Mouse (Mus musculus) forebrain, embryonic 15.5 days (tissue): Measurements from ENCODE around the gene Psmb5. TPM values are rescaled to one million over a fixed set of nuclear protein-coding genes. Genes with fewer than 3 reads are reported as not detected.

ENCODE experiments used
- ATAC-seq: fragments of 200-750 bp; cut with Nextera tagmentation; replicated peaks from 2 replicates; pipeline ENCODE4 v1.8.0; 2017; ENCODE audit warnings: mild to moderate bottlenecking, moderate TSS enrichment, moderate library complexity
- H3K27ac ChIP-seq: fragments of 300-500 bp; sonication (generic); replicated peaks from 2 replicates; pipeline ENCODE4 v1.5.1; 2015; ENCODE audit warnings: mild to moderate bottlenecking, inconsistent platforms
- H3K27me3 ChIP-seq: fragments of 300-500 bp; sonication (generic); 2 replicates; pipeline ENCODE4 v1.6.1; 2015; ENCODE audit warnings: inconsistent platforms
- H3K36me3 ChIP-seq: fragments of 300-500 bp; sonication (generic); 2 replicates; pipeline ENCODE4 v1.6.1; 2015; ENCODE audit warnings: mild to moderate bottlenecking, inconsistent platforms
- H3K4me1 ChIP-seq: fragments of 300-500 bp; sonication (generic); 2 replicates; pipeline ENCODE4 v1.6.1; 2015; ENCODE audit warnings: inconsistent platforms
- H3K4me2 ChIP-seq: fragments of 300-500 bp; sonication (generic); replicated peaks from 2 replicates; pipeline ENCODE4 v1.6.1; 2015; ENCODE audit warnings: mild to moderate bottlenecking, inconsistent platforms
- H3K4me3 ChIP-seq: fragments of 300-500 bp; sonication (generic); 2 replicates; pipeline ENCODE4 v1.5.1; 2015; ENCODE audit warnings: mild to moderate bottlenecking, inconsistent platforms
- H3K9ac ChIP-seq: fragments of 300-500 bp; sonication (generic); replicated peaks from 2 replicates; pipeline ENCODE4 v1.6.1; 2015; ENCODE audit warnings: mild to moderate bottlenecking, inconsistent platforms
- H3K9me3 ChIP-seq: fragments of 300-500 bp; sonication (generic); 2 replicates; pipeline ENCODE4 v1.6.1; 2016; ENCODE audit warnings: inconsistent platforms
- WGBS: fragments of 180-500 bp; shearing (Covaris S2); methylation state at CpG from one replicate; pipeline ENCODE4 v1.1.7; 2015; ENCODE audit warnings: mixed read lengths; 5-methylcytosine and 5-hydroxymethylcytosine counted together
- polyA plus RNA-seq: library from polyadenylated mRNA; unstranded; fragments of >200 nt; fragmentation: Nextera tagmentation; extraction: Ambion mirVana; gene quantifications from 2 replicates; pipeline ENCODE4 v1.2.1, GENCODE M21; 2015

Gene Psmb5
- polyA plus RNA-seq, 1 experiment from 2014 or later, result 430 TPM

GRCm38 (mm10) chr14:54579638-54580037 is 38.2 kb downstream of the Psmb5 start:
- H3K4me3 ChIP-seq, result no peak overlapping the region
- H3K4me2 ChIP-seq, result no peak overlapping the region
- 0 out of 2 replicates have a peak, but pooled peaks cover 5% of the 10 kb centered on the region for H3K36me3 ChIP-seq
- no peak overlapping the region for H3K27ac ChIP-seq
- 88% methylated on average over 7 of the region's 7 CpGs for WGBS
- no peak overlapping the region for H3K9ac ChIP-seq
- peaks cover 34% of the 10 kb centered on the region for H3K4me1 ChIP-seq
- no peak for ATAC-seq
- H3K9me3 ChIP-seq, result no peaks in the 10 kb centered on the region
- peaks cover 5% of the 10 kb centered on the region; the same call in 1 of the 2 replicates for H3K27me3 ChIP-seq

DNA sequence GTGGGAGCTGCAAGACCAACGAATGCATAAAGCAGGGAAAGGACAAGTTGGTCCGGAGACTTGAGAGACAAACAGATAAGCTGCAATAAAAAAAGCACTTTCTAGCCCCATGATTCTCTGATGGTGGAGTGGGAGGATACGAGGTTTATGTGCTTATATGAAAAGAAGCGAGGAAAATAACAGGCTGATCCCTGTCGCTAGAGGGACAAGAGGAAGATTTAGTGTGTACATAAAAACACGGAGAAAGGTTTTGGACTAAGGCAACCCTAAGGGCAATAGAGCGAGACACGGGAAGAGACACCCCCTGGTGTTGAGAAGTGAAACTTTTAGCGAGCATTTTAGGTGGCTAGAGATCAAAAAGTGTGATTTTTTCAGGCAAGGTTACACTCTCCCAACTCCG is 39.8 kb downstream of the Psmb5 start:
- no peak for ATAC-seq
- WGBS, result under 1% methylated on average over 10 of the region's 10 CpGs
- Histone ChIP-seq H3K4me1 (peaks cover 50% of the 10 kb centered on the region), H3K4me2 (peak overlapping the region; percentile 94), H3K36me3 (no peaks in the 10 kb centered on the region), H3K27me3 (peaks cover 5% of the 10 kb centered on the region; the same call in 1 of the 2 replicates), H3K9ac (peak overlapping the region; percentile 63), H3K27ac (peak overlapping the region; percentile 75), H3K9me3 (no peaks in the 10 kb centered on the region), H3K4me3 (peak overlapping the region; percentile 64)

DNA sequence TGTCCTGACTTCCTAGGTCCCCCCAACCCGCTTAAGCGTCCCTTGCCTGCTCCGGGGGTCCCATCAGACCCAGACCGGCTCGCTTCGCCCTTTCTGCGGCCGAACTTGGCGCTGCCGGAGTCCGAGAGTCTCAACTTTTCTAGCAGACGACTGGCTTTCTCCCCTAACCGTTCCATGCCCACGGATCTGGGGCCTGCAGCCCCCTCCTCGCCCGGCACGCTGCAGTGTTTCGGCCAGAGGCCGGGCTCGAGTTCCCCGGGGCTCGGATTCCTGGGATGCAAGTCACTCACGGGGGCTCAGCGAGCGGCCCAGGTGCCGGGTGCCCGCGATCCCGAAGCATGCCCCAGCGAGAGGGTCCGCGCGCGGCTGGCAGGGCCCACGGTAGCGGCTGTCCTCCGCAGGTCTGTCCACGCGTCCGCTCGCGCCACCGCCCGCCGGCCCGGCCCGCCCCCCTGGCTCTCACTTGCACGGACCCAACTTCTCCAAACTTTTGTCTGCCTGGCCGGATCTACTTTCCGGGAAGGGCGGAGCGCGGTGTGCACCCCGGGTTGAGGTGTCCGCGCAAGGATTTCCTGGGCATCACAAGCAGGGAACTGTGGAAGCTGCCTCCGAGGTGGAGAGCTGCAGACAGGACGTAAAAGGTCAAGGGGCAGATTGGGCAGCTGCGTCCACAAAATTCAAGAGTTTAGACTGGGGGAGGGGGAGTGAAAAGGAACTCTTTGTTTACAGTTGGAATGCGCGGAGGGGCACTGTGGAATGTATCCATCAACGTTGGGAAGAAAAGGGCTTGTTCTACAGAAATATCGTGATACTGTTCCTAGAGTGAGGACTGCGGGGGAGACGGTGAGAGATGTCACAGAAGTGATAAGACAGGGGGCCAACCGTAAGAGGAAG is 40.5 kb downstream of the Psmb5 start, which contains the start of gene Ajuba:
TSS of gene Ajuba (minus strand) at position 470 of the 894 bp plus-strand sequence.
- H3K27ac ChIP-seq, result peak within 1 kb of the TSS; percentile 75
- peaks cover 57% of the 10 kb centered on the region for H3K4me1 ChIP-seq
- H3K36me3 ChIP-seq, result no peaks in the 10 kb centered on the region
- ATAC-seq, result peak; percentile 62
- H3K9me3 ChIP-seq, result no peaks in the 10 kb centered on the region
- peaks cover 5% of the 10 kb centered on the region; the same call in 1 of the 2 replicates for H3K27me3 ChIP-seq
- peak within 1 kb of the TSS; percentile 94 for H3K4me2 ChIP-seq
- peak within 1 kb of the TSS; percentile 63 for H3K9ac ChIP-seq
- WGBS, result under 1% methylated on average over 66 of the region's 66 CpGs
- peak within 1 kb of the TSS; percentile 64 for H3K4me3 ChIP-seq

GRCm38 (mm10) chr14:54576241-54577088 is 41.4 kb downstream of the Psmb5 start:
- Histone ChIP-seq H3K4me2 (peak overlapping the region; percentile 94), H3K4me3 (peak overlapping the region; percentile 64), H3K4me1 (peaks cover 63% of the 10 kb centered on the region), H3K9ac (peak overlapping the region; percentile 63), H3K36me3 (no peaks in the 10 kb centered on the region), H3K27ac (peak overlapping the region; percentile 75), H3K9me3 (no peaks in the 10 kb centered on the region), H3K27me3 (peaks cover 5% of the 10 kb centered on the region; the same call in 1 of the 2 replicates)
- ATAC-seq, result no peak
- WGBS, result under 1% methylated on average over 84 of the region's 84 CpGs

DNA sequence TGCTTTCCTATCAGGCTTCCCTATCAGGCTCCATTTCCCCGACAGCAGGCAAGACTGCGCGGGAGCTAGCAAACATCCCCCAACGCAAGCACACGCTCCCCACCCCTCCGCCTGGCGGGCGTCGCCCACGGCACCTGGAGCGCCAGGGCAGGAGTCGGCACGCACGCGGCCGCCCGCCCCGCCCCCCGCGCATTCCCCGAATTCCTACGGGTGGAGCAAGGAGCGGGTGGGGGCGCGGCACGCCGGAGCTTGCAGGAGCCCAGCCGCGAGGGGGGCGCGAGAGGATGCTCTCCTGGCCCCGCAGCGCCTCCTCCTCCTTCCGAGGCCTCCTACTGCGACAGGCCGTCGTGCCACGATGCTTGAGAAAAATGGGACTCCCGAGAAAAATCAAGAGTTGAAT is 42.2 kb downstream of the Psmb5 start:
- Histone ChIP-seq H3K4me3 (peak overlapping the region; percentile 64), H3K27ac (peak overlapping the region; percentile 28), H3K9me3 (no peaks in the 10 kb centered on the region), H3K36me3 (no peaks in the 10 kb centered on the region), H3K9ac (peak overlapping the region; percentile 63), H3K4me1 (peaks cover 63% of the 10 kb centered on the region), H3K27me3 (peaks cover 5% of the 10 kb centered on the region; the same call in 1 of the 2 replicates), H3K4me2 (peak overlapping the region; percentile 94)
- under 1% methylated on average over 39 of the region's 39 CpGs for WGBS
- no peak for ATAC-seq

GRCm38 (mm10) chr14:54575031-54575430 is 42.8 kb downstream of the Psmb5 start:
- peaks cover 63% of the 10 kb centered on the region for H3K4me1 ChIP-seq
- H3K9me3 ChIP-seq, result no peaks in the 10 kb centered on the region
- H3K4me3 ChIP-seq, result peak overlapping the region; percentile 64
- WGBS, result 2% methylated on average over 8 of the region's 8 CpGs
- H3K27me3 ChIP-seq, result peaks cover 5% of the 10 kb centered on the region; the same call in 1 of the 2 replicates
- peak overlapping the region; percentile 63 for H3K9ac ChIP-seq
- H3K27ac ChIP-seq, result peak overlapping the region; percentile 65
- H3K36me3 ChIP-seq, result no peaks in the 10 kb centered on the region
- no peak for ATAC-seq
- peak overlapping the region; percentile 94 for H3K4me2 ChIP-seq

- Histone ChIP-seq H3K9ac (peak overlapping the region; percentile 27; the same call in 1 of the 2 replicates), H3K36me3 (no peaks in the 10 kb centered on the region), H3K27ac (peak overlapping the region; percentile 65), H3K4me1 (peaks cover 65% of the 10 kb centered on the region), H3K4me3 (peak overlapping the region; percentile 64), H3K9me3 (no peaks in the 10 kb centered on the region), H3K4me2 (peak overlapping the region; percentile 94), H3K27me3 (peaks cover 5% of the 10 kb centered on the region; the same call in 1 of the 2 replicates)
- WGBS, result 3% methylated on average over 4 of the region's 4 CpGs
- no peak for ATAC-seq
Measured at GRCm38 (mm10) chr14:54574253-54574652, 43.6 kb downstream of the Psmb5 start.

GRCm38 (mm10) chr14:54572790-54573736 is 44.8 kb downstream of the Psmb5 start:
- H3K4me2 ChIP-seq, result peak overlapping the region; percentile 94
- H3K9ac ChIP-seq, result 0 out of 2 replicates have a peak overlapping the region, but pooled peaks have one; percentile 17
- no peaks in the 10 kb centered on the region for H3K9me3 ChIP-seq
- H3K36me3 ChIP-seq, result 0 out of 2 replicates have a peak, but pooled peaks cover 3% of the 10 kb centered on the region
- 6% methylated on average over 14 of the region's 14 CpGs for WGBS
- H3K4me1 ChIP-seq, result peaks cover 60% of the 10 kb centered on the region
- H3K4me3 ChIP-seq, result peak overlapping the region; percentile 64
- peaks cover 5% of the 10 kb centered on the region; the same call in 1 of the 2 replicates for H3K27me3 ChIP-seq
- ATAC-seq, result peak; percentile 28; the same call in 1 of the 2 replicates
- H3K27ac ChIP-seq, result peak overlapping the region; percentile 65

GRCm38 (mm10) chr14:54572122-54572521 is 45.7 kb downstream of the Psmb5 start:
- Histone ChIP-seq H3K9ac (no peak overlapping the region), H3K4me1 (peaks cover 52% of the 10 kb centered on the region)
- 32% methylated on average over 4 of the region's 4 CpGs for WGBS

DNA sequence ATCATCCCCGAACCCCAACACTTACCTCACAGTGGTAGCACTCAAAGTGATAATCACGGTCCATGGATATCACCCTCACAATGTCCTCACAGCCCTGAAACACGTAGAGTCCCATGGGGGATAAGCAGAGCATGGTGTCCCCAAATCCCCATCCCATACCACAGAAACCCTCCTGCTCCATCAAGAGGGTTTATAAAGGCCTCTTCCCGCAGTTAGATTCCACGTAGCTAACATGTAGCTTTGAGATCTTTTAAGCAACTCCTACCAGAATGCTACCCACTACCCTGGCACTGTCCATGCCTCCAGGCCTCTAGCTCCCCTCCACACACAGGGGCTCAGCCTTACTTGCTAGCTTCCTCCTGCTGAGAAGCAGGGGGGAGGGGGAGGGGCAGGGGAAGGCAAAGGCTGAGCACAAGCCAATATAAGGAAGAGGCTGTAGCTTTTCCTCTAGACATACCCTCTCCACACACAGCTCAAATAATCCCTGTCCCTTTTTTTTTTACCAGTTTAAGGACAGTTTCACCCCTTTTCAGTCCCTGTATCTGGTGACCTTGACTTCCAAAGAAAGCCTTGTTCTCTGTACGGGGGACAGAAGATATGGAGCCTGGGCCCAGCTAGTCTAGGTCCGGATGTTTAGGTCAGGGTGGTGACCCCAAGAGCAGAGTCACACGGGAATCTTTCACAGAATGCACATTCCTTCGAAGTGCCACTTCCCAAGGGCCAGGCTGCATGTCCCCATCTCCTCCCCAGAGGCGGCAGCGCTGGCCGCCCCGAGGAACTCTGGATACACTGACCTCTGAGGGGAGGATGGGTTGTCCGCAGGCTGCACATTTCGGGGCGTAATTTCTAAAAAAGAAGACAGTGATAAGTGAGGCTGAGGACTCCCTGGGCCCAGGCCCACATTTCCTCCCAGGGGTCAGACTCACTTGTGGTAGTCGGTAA is 48.1 kb downstream of the Psmb5 start:
- 68% methylated on average over 17 of the region's 17 CpGs for WGBS
- Histone ChIP-seq H3K4me3 (no peak overlapping the region), H3K9ac (no peak overlapping the region), H3K4me2 (no peak overlapping the region), H3K9me3 (no peaks in the 10 kb centered on the region), H3K36me3 (0 out of 2 replicates have a peak, but pooled peaks cover 3% of the 10 kb centered on the region), H3K27me3 (no peaks in the 10 kb centered on the region; the same call in 1 of the 2 replicates), H3K27ac (0 out of 2 replicates have a peak overlapping the region, but pooled peaks have one; percentile 32), H3K4me1 (peaks cover 31% of the 10 kb centered on the region)
- ATAC-seq, result no peak

More at GRCm38 (mm10) chr14:54572122-54572521, 45.7 kb downstream of the Psmb5 start:
- Histone ChIP-seq H3K27me3 (peaks cover 2% of the 10 kb centered on the region; the same call in 1 of the 2 replicates), H3K9me3 (no peaks in the 10 kb centered on the region), H3K27ac (peak overlapping the region; percentile 65), H3K36me3 (0 out of 2 replicates have a peak, but pooled peaks cover 3% of the 10 kb centered on the region), H3K4me2 (no peak overlapping the region), H3K4me3 (no peak overlapping the region)
- ATAC-seq, result no peak
